Comparison of ENCODE assay signal across 16 mouse cellular contexts in the genomic region with DNA sequence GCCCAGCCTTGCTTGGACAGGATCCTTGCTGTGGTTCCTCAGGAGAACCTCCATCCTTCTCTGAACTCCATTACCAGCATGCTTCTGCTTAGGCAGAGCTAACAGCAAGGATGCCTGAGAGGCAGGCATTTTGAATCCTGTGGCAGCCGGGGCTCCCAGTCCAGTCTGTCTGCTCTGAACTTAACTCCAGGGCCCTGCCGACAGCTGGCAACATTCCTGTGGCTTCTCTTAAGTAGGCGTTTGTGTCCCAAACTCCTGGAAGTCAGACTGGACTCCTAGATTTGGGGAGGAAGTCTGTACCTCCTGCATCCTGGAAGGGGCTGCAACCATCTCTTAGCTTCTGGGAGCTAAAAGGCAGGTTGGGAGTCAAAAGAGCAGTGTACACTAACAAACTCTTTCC. TPM values are rescaled to one million over a fixed set of nuclear protein-coding genes. Genes with fewer than 3 reads are reported as not detected.
DNase-seq lines count a peak whose midpoint lies in the region; ATAC-seq lines count a peak whose summit lies in the region.
"Had no signal": no experiment of that assay in that cellular context is flagged by ENCODE, and none has a peak within 500 bp of the region (broad histone marks: within the 10 kb centered on the region; RNA-seq: fewer than 3 reads in every experiment).

No protein-coding gene starts in this region.

- H3K4me2 ChIP-seq in heart, embryonic 14.5 days (ENCODE audit: low read length): no peak overlapping the region
- H3K4me2 ChIP-seq in limb, embryonic 13.5 days (replicated peaks): no peak overlapping the region
- no peak overlapping the region for H3K4me2 ChIP-seq in liver, embryonic 11.5 days
- H3K4me2 ChIP-seq: heart, embryonic 15.5 days; hindbrain, embryonic 12.5 days; intestine, embryonic 15.5 days; midbrain, embryonic 12.5 days had no signal

- no peak for DNase-seq in heart, embryonic 10.5 days (ENCODE audit: low spot score)
- peak; percentile 39 for DNase-seq in testis, postnatal 10 days (ENCODE audit: low spot score)
- DNase-seq in testis, postnatal 14 days (ENCODE audit: low spot score): no peak
- no peak for DNase-seq in liver, embryonic 11.5 days (ENCODE audit: low spot score)
- no peak for DNase-seq in frontal cortex, postnatal 10 days (ENCODE audit: low spot score in 2 of 2)
- no peak for DNase-seq in ovary, postnatal 36 days (ENCODE audit: low spot score)
- DNase-seq: cerebellum, adult 11-12 months; gastrocnemius, postnatal 10 days; thymus, adult 18-20 months had no signal

- no peak for ATAC-seq in heart, embryonic 14.5 days (ENCODE audit: insufficient number of reproducible peaks, insufficient read depth, low FRiP score, low read depth)
- no peak for ATAC-seq in limb, embryonic 13.5 days (ENCODE audit: low FRiP score, low read depth)
- ATAC-seq in liver, embryonic 11.5 days (replicated peaks; ENCODE audit: low FRiP score): no peak
- ATAC-seq: forebrain, embryonic 14.5 days; intestine, embryonic 15.5 days had no signal

- H3K9me3 ChIP-seq in heart, embryonic 14.5 days (ENCODE audit: control insufficient read depth, low read length): no peaks in the 10 kb centered on the region
- no peaks in the 10 kb centered on the region for H3K9me3 ChIP-seq in heart, embryonic 10.5 days
- H3K9me3 ChIP-seq in limb, embryonic 13.5 days: no peaks in the 10 kb centered on the region
- no peaks in the 10 kb centered on the region for H3K9me3 ChIP-seq in liver, embryonic 11.5 days (ENCODE audit: control insufficient read depth, low read length)
- H3K9me3 ChIP-seq: heart, embryonic 15.5 days; hindbrain, embryonic 12.5 days; intestine, embryonic 15.5 days; midbrain, embryonic 12.5 days had no signal

- WGBS in heart, embryonic 14.5 days: 28% methylated on average over 3 of the region's 3 CpGs
- 34% methylated on average over 3 of the region's 3 CpGs for WGBS in heart, embryonic 10.5 days
- 25% methylated on average over 3 of the region's 3 CpGs for WGBS in limb, embryonic 13.5 days
- WGBS in liver, embryonic 11.5 days: 67% methylated on average over 3 of the region's 3 CpGs

- H3K4me1 ChIP-seq in heart, embryonic 14.5 days (ENCODE audit: control insufficient read depth in 2 of 2, insufficient read depth in 2 of 2, low read length in 2 of 2): peaks cover 26 to 53% of the 10 kb centered on the region in 2 experiments
- peaks cover 67% of the 10 kb centered on the region for H3K4me1 ChIP-seq in heart, embryonic 10.5 days
- peaks cover 65% of the 10 kb centered on the region for H3K4me1 ChIP-seq in limb, embryonic 13.5 days
- H3K4me1 ChIP-seq in liver, embryonic 11.5 days (replicated peaks; ENCODE audit: control insufficient read depth, insufficient read depth, low read length): peaks cover 10% of the 10 kb centered on the region

- peaks cover 33% of the 10 kb centered on the region for H3K36me3 ChIP-seq in heart, embryonic 14.5 days (ENCODE audit: control insufficient read depth, insufficient read depth, low read length)
- H3K36me3 ChIP-seq in heart, embryonic 10.5 days: peaks cover 25% of the 10 kb centered on the region
- H3K36me3 ChIP-seq in limb, embryonic 13.5 days: peaks cover 34% of the 10 kb centered on the region
- no peaks in the 10 kb centered on the region; the same call in 1 of the 2 replicates for H3K36me3 ChIP-seq in liver, embryonic 11.5 days (ENCODE audit: control insufficient read depth, insufficient read depth, low read length)
- H3K36me3 ChIP-seq: intestine, embryonic 15.5 days had no signal

- H3K9ac ChIP-seq in heart, embryonic 14.5 days (ENCODE audit: low read length): peak overlapping the region; percentile 38
- H3K9ac ChIP-seq in limb, embryonic 13.5 days: no peak overlapping the region
- no peak overlapping the region for H3K9ac ChIP-seq in liver, embryonic 11.5 days (ENCODE audit: low read depth, low read length)
- H3K9ac ChIP-seq: heart, embryonic 15.5 days; hindbrain, embryonic 12.5 days; intestine, embryonic 15.5 days; midbrain, embryonic 12.5 days had no signal

- no peaks in the 10 kb centered on the region for H3K27me3 ChIP-seq in heart, embryonic 14.5 days (ENCODE audit: control insufficient read depth, insufficient read depth, low read length)
- H3K27me3 ChIP-seq in heart, embryonic 10.5 days (ENCODE audit: insufficient read depth, poor library complexity, severe bottlenecking): peaks cover 6% of the 10 kb centered on the region; the same call in 1 of the 2 replicates
- no peaks in the 10 kb centered on the region for H3K27me3 ChIP-seq in limb, embryonic 13.5 days
- peaks cover 37% of the 10 kb centered on the region for H3K27me3 ChIP-seq in liver, embryonic 11.5 days (replicated peaks; ENCODE audit: control insufficient read depth, insufficient read depth, low read length)

- peak overlapping the region in 1 of 2 experiments; percentile 17; a peak in 1 of 4 replicates for H3K27ac ChIP-seq in heart, embryonic 14.5 days (replicated peaks in 1 of 2; ENCODE audit: control insufficient read depth in 1 of 2, insufficient read depth in 1 of 2, low read depth in 2 of 2, low read length in 2 of 2)
- H3K27ac ChIP-seq in heart, embryonic 10.5 days: no peak overlapping the region
- H3K27ac ChIP-seq in limb, embryonic 13.5 days: peak overlapping the region; percentile 56
- H3K27ac ChIP-seq in liver, embryonic 11.5 days (ENCODE audit: low read depth, low read length): no peak overlapping the region
- H3K27ac ChIP-seq: heart, embryonic 15.5 days; hindbrain, embryonic 12.5 days; intestine, embryonic 15.5 days; midbrain, embryonic 12.5 days had no signal

- H3K4me3 ChIP-seq in heart, embryonic 14.5 days (ENCODE audit: control insufficient read depth in 1 of 2, insufficient read depth in 1 of 2, low read depth in 1 of 2, low read length in 2 of 2): no peak overlapping the region
- H3K4me3 ChIP-seq in heart, embryonic 10.5 days: no peak overlapping the region
- H3K4me3 ChIP-seq in limb, embryonic 13.5 days: no peak overlapping the region
- no peak overlapping the region for H3K4me3 ChIP-seq in liver, embryonic 11.5 days (ENCODE audit: low read depth, low read length)
- H3K4me3 ChIP-seq: heart, embryonic 15.5 days; hindbrain, embryonic 12.5 days; intestine, embryonic 15.5 days; midbrain, embryonic 12.5 days had no signal

RNA-seq across cellular contexts. Expression of gene Mrc2, which starts 3.0 kb away (rescaled TPM):
- polyA plus RNA-seq in heart, embryonic 14.5 days (2014; fragmentation: Nextera tagmentation; extraction: Ambion mirVana): 4.4 and 6.1 TPM in 2 replicates
- polyA plus RNA-seq in heart, embryonic 10.5 days (2016; fragmentation: Nextera tagmentation; extraction: Ambion mirVana): 10.0 and 14.3 TPM in 2 replicates
- polyA plus RNA-seq in limb, embryonic 13.5 days (2015; fragmentation: Nextera tagmentation; extraction: Ambion mirVana): 28.6 and 32.8 TPM in 2 replicates
- polyA plus RNA-seq in liver, embryonic 11.5 days (2014; fragmentation: Nextera tagmentation; extraction: Ambion mirVana): 3.3 and 4.8 TPM in 2 replicates
